Mouse (Mus musculus): ENCODE results near the gene Rpl22. TPM values are rescaled to one million over a fixed set of nuclear protein-coding genes. Genes with fewer than 3 reads are reported as not detected.

Gene Rpl22
- polyA plus RNA-seq, 1 experiment = 49.7 TPM

GRCm38 (mm10) chr4:152321464-152321863 lies 4.1 kb upstream of the Rpl22 start:
- Histone ChIP-seq H3K27me3 (ENCODE audit: control insufficient read depth, insufficient read depth, low read length) (no peaks in the 10 kb centered on the region), H3K36me3 (ENCODE audit: control insufficient read depth, insufficient read depth, low read length) (no peaks in the 10 kb centered on the region), H3K4me3 (ENCODE audit: control insufficient read depth, low read depth, low read length) (no peak overlapping the region), H3K4me1 (ENCODE audit: control insufficient read depth, insufficient read depth, low read length) (peaks cover 15% of the 10 kb centered on the region), H3K27ac (ENCODE audit: control insufficient read depth, insufficient read depth, low read depth, low read length) (no peak overlapping the region)
- TF ChIP-seq CTCF (IDR thresholded peaks at IDR 0.05; ENCODE audit: control insufficient read depth, insufficient read depth, insufficient replicate concordance, low read depth, low read length) = no peak
- TF ChIP-seq POLR2A (IDR thresholded peaks at IDR 0.05; ENCODE audit: control insufficient read depth, low read depth, low read length) = no peak

DNA sequence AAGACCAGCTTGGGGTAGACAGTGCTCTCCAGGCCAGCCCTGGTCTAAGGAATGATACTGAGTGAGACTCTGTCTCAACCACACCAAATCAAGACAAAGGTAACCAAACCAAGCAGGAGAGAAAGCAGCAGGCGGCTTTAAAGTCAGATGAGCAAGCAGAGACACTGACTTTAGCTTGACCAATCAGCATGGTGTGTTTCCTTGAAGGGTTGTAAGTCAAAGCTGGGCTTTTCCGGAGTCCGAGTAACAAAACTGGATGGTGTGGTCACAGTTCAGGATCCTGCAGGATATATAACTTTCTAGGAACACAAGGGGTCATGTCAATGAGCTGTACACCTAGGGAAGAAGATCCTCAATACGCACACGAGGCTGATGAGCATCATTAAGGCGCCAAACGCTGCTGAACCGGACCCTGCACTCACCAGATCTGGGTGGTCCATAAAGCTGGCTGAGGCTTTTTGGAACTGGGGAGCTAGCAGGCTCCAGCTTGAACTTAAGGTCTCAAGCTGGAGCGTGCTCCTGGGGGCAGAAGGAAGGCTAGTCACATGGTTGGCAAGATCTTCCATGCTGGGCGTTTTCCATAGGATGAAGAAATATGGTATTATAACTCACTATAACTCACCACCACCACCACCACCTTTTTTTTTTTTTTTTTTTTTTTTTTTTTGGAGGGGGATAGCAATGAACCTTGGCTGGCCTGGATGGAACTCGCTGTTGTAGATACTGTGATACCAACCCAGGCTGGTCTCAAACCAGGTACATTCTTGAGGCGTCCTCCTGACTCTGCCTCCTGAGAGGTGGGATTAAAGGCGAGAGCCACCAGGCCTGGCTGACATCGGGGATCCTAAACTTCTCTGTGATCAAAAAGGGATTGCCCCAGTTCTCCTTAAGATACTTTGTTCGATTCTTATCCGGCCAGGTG lies 640 bp upstream of the Rpl22 start:
- Histone ChIP-seq H3K27me3 (ENCODE audit: control insufficient read depth, insufficient read depth, low read length) (no peaks in the 10 kb centered on the region), H3K4me1 (ENCODE audit: control insufficient read depth, insufficient read depth, low read length) (peaks cover 13% of the 10 kb centered on the region), H3K4me3 (ENCODE audit: control insufficient read depth, low read depth, low read length) (peak overlapping the region; percentile 88), H3K27ac (ENCODE audit: control insufficient read depth, insufficient read depth, low read depth, low read length) (0 out of 2 replicates have a peak overlapping the region, but pooled peaks have one; percentile 40), H3K36me3 (ENCODE audit: control insufficient read depth, insufficient read depth, low read length) (no peaks in the 10 kb centered on the region)
- TF ChIP-seq CTCF (IDR thresholded peaks at IDR 0.05; ENCODE audit: control insufficient read depth, insufficient read depth, insufficient replicate concordance, low read depth, low read length) (no peak), POLR2A (IDR thresholded peaks at IDR 0.05; ENCODE audit: control insufficient read depth, low read depth, low read length) (no peak)

GRCm38 (mm10) chr4:152326543-152326942 lies 1.0 kb downstream of the Rpl22 start:
- no peak for TF ChIP-seq POLR2A (IDR thresholded peaks at IDR 0.05; ENCODE audit: control insufficient read depth, low read depth, low read length)
- Histone ChIP-seq H3K36me3 (ENCODE audit: control insufficient read depth, insufficient read depth, low read length) (no peaks in the 10 kb centered on the region; the same call in 1 of the 2 replicates), H3K4me1 (ENCODE audit: control insufficient read depth, insufficient read depth, low read length) (peaks cover 13% of the 10 kb centered on the region), H3K27me3 (ENCODE audit: control insufficient read depth, insufficient read depth, low read length) (no peaks in the 10 kb centered on the region), H3K4me3 (ENCODE audit: control insufficient read depth, low read depth, low read length) (peak overlapping the region; percentile 88), H3K27ac (ENCODE audit: control insufficient read depth, insufficient read depth, low read depth, low read length) (0 out of 2 replicates have a peak overlapping the region, but pooled peaks have one; percentile 34)

- no peak overlapping the region for H3K27ac ChIP-seq (ENCODE audit: control insufficient read depth, insufficient read depth, low read depth, low read length)
- H3K36me3 ChIP-seq (ENCODE audit: control insufficient read depth, insufficient read depth, low read length) = no peaks in the 10 kb centered on the region; the same call in 1 of the 2 replicates
- no peak overlapping the region for H3K4me3 ChIP-seq (ENCODE audit: control insufficient read depth, low read depth, low read length)
- no peaks in the 10 kb centered on the region for H3K27me3 ChIP-seq (ENCODE audit: control insufficient read depth, insufficient read depth, low read length)
- TF ChIP-seq CTCF (IDR thresholded peaks at IDR 0.05; ENCODE audit: control insufficient read depth, insufficient read depth, insufficient replicate concordance, low read depth, low read length) (no peak), POLR2A (IDR thresholded peaks at IDR 0.05; ENCODE audit: control insufficient read depth, low read depth, low read length) (no peak)
- H3K4me1 ChIP-seq (ENCODE audit: control insufficient read depth, insufficient read depth, low read length) = peaks cover 13% of the 10 kb centered on the region
Observed at GRCm38 (mm10) chr4:152328691-152329090, 3.1 kb downstream of the Rpl22 start.

DNA sequence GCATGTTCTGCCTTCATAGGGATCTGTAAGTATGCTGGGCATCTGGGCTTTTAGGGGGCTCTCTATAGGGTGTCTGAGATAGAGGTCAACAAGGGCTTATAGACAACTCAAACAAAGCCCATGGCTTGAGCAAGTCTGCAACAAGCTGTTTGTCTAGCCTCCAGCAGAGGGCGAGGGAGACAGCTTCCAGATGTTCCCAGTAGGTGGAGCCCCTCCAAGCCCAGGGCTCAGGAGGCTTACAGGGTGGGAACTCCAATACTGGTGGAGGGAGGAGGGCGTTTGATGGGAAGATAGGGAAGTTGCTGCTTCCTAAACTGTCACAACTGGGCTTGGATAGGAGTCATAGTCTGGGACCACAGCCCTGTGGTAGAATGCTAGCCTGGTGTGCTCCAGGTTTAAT lies 7.4 kb downstream of the Rpl22 start:
- no peaks in the 10 kb centered on the region; the same call in 1 of the 2 replicates for H3K36me3 ChIP-seq (ENCODE audit: control insufficient read depth, insufficient read depth, low read length)
- no peak overlapping the region for H3K27ac ChIP-seq (ENCODE audit: control insufficient read depth, insufficient read depth, low read depth, low read length)
- no peaks in the 10 kb centered on the region for H3K27me3 ChIP-seq (ENCODE audit: control insufficient read depth, insufficient read depth, low read length)
- H3K4me3 ChIP-seq (ENCODE audit: control insufficient read depth, low read depth, low read length) = no peak overlapping the region
- no peaks in the 10 kb centered on the region for H3K4me1 ChIP-seq (ENCODE audit: control insufficient read depth, insufficient read depth, low read length)
- no peak for TF ChIP-seq POLR2A (IDR thresholded peaks at IDR 0.05; ENCODE audit: control insufficient read depth, low read depth, low read length)
- TF ChIP-seq CTCF (IDR thresholded peaks at IDR 0.05; ENCODE audit: control insufficient read depth, insufficient read depth, insufficient replicate concordance, low read depth, low read length) = peak; percentile 81; the same call in 1 of the 2 replicates

GRCm38 (mm10) chr4:152333587-152333986 lies 8.0 kb downstream of the Rpl22 start:
- Histone ChIP-seq H3K36me3 (ENCODE audit: control insufficient read depth, insufficient read depth, low read length) (no peaks in the 10 kb centered on the region; the same call in 1 of the 2 replicates), H3K4me1 (ENCODE audit: control insufficient read depth, insufficient read depth, low read length) (peaks cover 4% of the 10 kb centered on the region; the same call in 1 of the 2 replicates), H3K4me3 (ENCODE audit: control insufficient read depth, low read depth, low read length) (no peak overlapping the region), H3K27ac (ENCODE audit: control insufficient read depth, insufficient read depth, low read depth, low read length) (no peak overlapping the region), H3K27me3 (ENCODE audit: control insufficient read depth, insufficient read depth, low read length) (no peaks in the 10 kb centered on the region)
- TF ChIP-seq POLR2A (IDR thresholded peaks at IDR 0.05; ENCODE audit: control insufficient read depth, low read depth, low read length) (no peak), CTCF (IDR thresholded peaks at IDR 0.05; ENCODE audit: control insufficient read depth, insufficient read depth, insufficient replicate concordance, low read depth, low read length) (no peak)

- H3K27ac ChIP-seq (ENCODE audit: control insufficient read depth, insufficient read depth, low read depth, low read length) = no peak overlapping the region
- H3K36me3 ChIP-seq (ENCODE audit: control insufficient read depth, insufficient read depth, low read length) = no peaks in the 10 kb centered on the region; the same call in 1 of the 2 replicates
- TF ChIP-seq CTCF (IDR thresholded peaks at IDR 0.05; ENCODE audit: control insufficient read depth, insufficient read depth, insufficient replicate concordance, low read depth, low read length) = no peak
- no peak for TF ChIP-seq POLR2A (IDR thresholded peaks at IDR 0.05; ENCODE audit: control insufficient read depth, low read depth, low read length)
- H3K4me3 ChIP-seq (ENCODE audit: control insufficient read depth, low read depth, low read length) = peak overlapping the region; percentile 84
- H3K27me3 ChIP-seq (ENCODE audit: control insufficient read depth, insufficient read depth, low read length) = no peaks in the 10 kb centered on the region; the same call in 1 of the 2 replicates
- peaks cover 19% of the 10 kb centered on the region for H3K4me1 ChIP-seq (ENCODE audit: control insufficient read depth, insufficient read depth, low read length)
Observed at GRCm38 (mm10) chr4:152337772-152338171, 12.2 kb downstream of the Rpl22 start.

Data from testis, adult 2 months (tissue).